Mouse (Mus musculus): ENCODE results near the gene Ap2a2. TPM values are rescaled to one million over a fixed set of nuclear protein-coding genes. Genes with fewer than 3 reads are reported as not detected.
A peak's percentile ranks its signal among the peaks of the same experiment; 100 is the strongest.

The Ap2a2 gene
- polyA plus RNA-seq (2015; fragmentation: Nextera tagmentation; extraction: Ambion mirVana): 118 and 136 TPM in 2 replicates

DNA sequence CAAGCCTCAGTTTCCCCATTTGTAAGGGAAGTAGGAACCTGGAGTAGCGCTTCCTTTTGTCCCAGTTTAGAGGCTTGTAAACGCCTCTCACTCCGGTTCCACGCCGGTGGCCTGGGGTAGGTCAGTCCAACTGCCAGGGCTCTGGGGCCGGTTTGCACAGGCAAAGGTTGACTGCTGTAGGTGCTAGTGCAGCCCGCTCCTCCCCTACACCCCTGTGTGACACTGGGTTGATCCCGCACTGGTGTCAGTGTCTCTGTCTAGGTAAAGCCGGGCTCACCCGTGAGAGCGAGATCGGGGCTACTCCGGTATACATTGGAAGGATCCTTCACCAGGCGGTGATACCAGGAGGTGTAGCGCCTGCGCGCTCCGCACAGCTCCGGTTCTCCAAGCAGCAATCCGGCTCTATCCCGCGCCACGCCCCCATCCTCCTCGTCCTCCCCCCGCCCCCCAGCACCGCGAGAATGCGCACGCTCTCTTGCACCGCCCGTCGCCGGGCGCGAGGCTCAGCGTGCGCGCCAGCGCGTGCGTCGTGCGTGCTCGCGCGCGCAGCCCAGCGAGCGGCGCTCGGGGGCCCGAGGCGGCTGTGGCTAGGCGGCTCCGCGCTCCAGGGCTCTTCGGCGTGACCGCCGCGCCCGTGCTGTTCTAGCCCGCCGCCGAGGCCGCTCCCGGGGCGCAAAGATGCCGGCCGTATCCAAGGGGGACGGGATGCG, at the start of gene Ap2a2:
Ap2a2 (plus strand) TSS at position 492 of the 710 bp plus-strand sequence.
- Histone ChIP-seq H3K27me3 (replicated peaks; ENCODE audit: control insufficient read depth, insufficient read depth, low read length) (no peaks in the 10 kb centered on the region), H3K4me3 (ENCODE audit: low read length) (peak within 1 kb of the TSS; percentile 100), H3K27ac (ENCODE audit: low read depth, low read length) (peak within 1 kb of the TSS; percentile 88), H3K9me3 (ENCODE audit: control insufficient read depth, low read length) (no peaks in the 10 kb centered on the region), H3K36me3 (ENCODE audit: control insufficient read depth, insufficient read depth, low read length) (no peaks in the 10 kb centered on the region; the same call in 1 of the 2 replicates), H3K9ac (ENCODE audit: low read depth, low read length) (peak within 1 kb of the TSS; percentile 100), H3K4me1 (ENCODE audit: control insufficient read depth, insufficient read depth, low read depth, low read length) (peaks cover 23% of the 10 kb centered on the region), H3K4me2 (ENCODE audit: low read length) (peak within 1 kb of the TSS; percentile 82)
- under 1% methylated on average over 72 of the region's 72 CpGs for WGBS
- ATAC-seq: peak; percentile 95

DNA sequence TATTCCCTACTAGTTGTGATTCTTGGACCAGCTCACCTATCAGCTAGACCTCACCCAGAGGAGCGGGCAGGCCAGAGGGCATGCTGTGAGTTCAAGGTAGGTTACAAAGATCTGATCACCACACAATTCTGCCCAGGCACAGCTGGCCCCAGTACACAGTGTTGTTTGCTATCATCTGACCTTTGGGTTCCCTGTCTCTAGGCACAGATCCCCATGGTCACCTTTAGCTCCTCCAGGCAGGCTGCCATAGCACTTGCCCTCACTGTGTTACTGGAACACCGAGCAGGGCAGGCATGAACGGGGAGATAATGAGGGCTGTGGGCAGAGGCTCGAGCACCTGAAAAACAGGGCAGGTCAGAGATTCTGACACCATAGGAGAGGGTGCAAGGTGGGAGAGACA, 44.3 kb upstream of the Ap2a2 start:
- no peak for ATAC-seq
- no peak overlapping the region for H3K4me3 ChIP-seq (ENCODE audit: low read length)
- no peaks in the 10 kb centered on the region for H3K27me3 ChIP-seq (replicated peaks; ENCODE audit: control insufficient read depth, insufficient read depth, low read length)
- H3K36me3 ChIP-seq (ENCODE audit: control insufficient read depth, insufficient read depth, low read length): peaks cover 7% of the 10 kb centered on the region
- H3K9ac ChIP-seq (ENCODE audit: low read depth, low read length): no peak overlapping the region
- H3K27ac ChIP-seq (ENCODE audit: low read depth, low read length): no peak overlapping the region
- no peaks in the 10 kb centered on the region for H3K4me1 ChIP-seq (ENCODE audit: control insufficient read depth, insufficient read depth, low read depth, low read length)
- H3K4me2 ChIP-seq (ENCODE audit: low read length): no peak overlapping the region
- 85% methylated on average over 4 of the region's 4 CpGs for WGBS
- H3K9me3 ChIP-seq (ENCODE audit: control insufficient read depth, low read length): no peaks in the 10 kb centered on the region

DNA sequence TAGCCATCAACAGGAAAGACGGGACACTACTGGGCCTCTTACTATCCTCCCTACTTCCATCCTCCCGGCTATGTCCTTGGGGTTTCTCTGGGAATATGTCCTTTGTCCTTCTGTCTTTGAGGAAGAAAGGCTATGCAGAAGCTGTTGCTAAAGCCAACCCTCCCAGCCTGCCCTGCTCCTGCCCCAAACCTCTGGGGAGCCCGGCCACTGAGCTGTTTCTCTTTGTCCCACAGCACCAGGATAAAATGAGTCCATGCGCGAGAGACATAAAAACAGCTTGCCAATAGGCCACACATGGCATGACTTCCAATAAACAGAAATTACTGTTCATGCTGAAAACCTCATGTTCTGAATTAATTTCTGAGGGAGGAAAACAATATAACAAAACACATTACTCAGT, 43.7 kb upstream of the Ap2a2 start:
- no peak for ATAC-seq
- no peaks in the 10 kb centered on the region for H3K9me3 ChIP-seq (ENCODE audit: control insufficient read depth, low read length)
- 80% methylated on average over 5 of the region's 5 CpGs for WGBS
- H3K4me1 ChIP-seq (ENCODE audit: control insufficient read depth, insufficient read depth, low read depth, low read length): no peaks in the 10 kb centered on the region
- no peak overlapping the region for H3K4me3 ChIP-seq (ENCODE audit: low read length)
- H3K36me3 ChIP-seq (ENCODE audit: control insufficient read depth, insufficient read depth, low read length): peaks cover 7% of the 10 kb centered on the region
- H3K27me3 ChIP-seq (replicated peaks; ENCODE audit: control insufficient read depth, insufficient read depth, low read length): no peaks in the 10 kb centered on the region
- H3K27ac ChIP-seq (ENCODE audit: low read depth, low read length): no peak overlapping the region
- no peak overlapping the region for H3K4me2 ChIP-seq (ENCODE audit: low read length)
- H3K9ac ChIP-seq (ENCODE audit: low read depth, low read length): no peak overlapping the region

GRCm38 (mm10) chr7:141518926-141519325, 43.0 kb upstream of the Ap2a2 start:
- H3K27me3 ChIP-seq (replicated peaks; ENCODE audit: control insufficient read depth, insufficient read depth, low read length): no peaks in the 10 kb centered on the region
- WGBS: 73% methylated on average over 3 of the region's 3 CpGs
- no peak overlapping the region for H3K27ac ChIP-seq (ENCODE audit: low read depth, low read length)
- peaks cover 5% of the 10 kb centered on the region for H3K36me3 ChIP-seq (ENCODE audit: control insufficient read depth, insufficient read depth, low read length)
- H3K9ac ChIP-seq (ENCODE audit: low read depth, low read length): no peak overlapping the region
- no peak overlapping the region for H3K4me2 ChIP-seq (ENCODE audit: low read length)
- no peaks in the 10 kb centered on the region for H3K4me1 ChIP-seq (ENCODE audit: control insufficient read depth, insufficient read depth, low read depth, low read length)
- H3K4me3 ChIP-seq (ENCODE audit: low read length): no peak overlapping the region
- no peak for ATAC-seq
- H3K9me3 ChIP-seq (ENCODE audit: control insufficient read depth, low read length): no peaks in the 10 kb centered on the region

DNA sequence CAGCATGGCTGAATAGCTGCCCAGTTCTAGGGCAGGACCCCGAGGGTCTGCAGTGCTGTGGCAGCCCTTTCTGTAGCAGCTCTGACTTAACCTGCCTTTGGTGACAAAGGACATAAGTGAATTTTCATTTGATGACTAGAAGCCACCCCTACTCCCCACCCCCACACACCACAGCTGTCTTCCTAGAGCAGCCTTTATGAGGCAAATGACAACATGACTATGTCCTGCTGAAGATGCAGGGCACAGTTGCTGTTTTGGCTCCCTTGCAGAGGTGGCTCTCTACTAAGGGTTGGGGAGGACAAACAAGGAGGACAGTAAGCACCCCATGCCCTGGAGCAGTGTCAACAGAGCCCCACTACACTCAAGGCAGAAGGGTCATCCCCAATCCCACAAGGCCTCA, 42.2 kb upstream of the Ap2a2 start:
- Histone ChIP-seq H3K4me3 (ENCODE audit: low read length) (no peak overlapping the region), H3K9me3 (ENCODE audit: control insufficient read depth, low read length) (no peaks in the 10 kb centered on the region), H3K9ac (ENCODE audit: low read depth, low read length) (no peak overlapping the region), H3K4me1 (ENCODE audit: control insufficient read depth, insufficient read depth, low read depth, low read length) (no peaks in the 10 kb centered on the region), H3K27me3 (replicated peaks; ENCODE audit: control insufficient read depth, insufficient read depth, low read length) (no peaks in the 10 kb centered on the region), H3K36me3 (ENCODE audit: control insufficient read depth, insufficient read depth, low read length) (peaks cover 5% of the 10 kb centered on the region), H3K4me2 (ENCODE audit: low read length) (no peak overlapping the region), H3K27ac (ENCODE audit: low read depth, low read length) (no peak overlapping the region)
- no peak for ATAC-seq
- whole genome bisulfite sequencing: 81% methylated on average over 1 of the region's 1 CpGs

DNA sequence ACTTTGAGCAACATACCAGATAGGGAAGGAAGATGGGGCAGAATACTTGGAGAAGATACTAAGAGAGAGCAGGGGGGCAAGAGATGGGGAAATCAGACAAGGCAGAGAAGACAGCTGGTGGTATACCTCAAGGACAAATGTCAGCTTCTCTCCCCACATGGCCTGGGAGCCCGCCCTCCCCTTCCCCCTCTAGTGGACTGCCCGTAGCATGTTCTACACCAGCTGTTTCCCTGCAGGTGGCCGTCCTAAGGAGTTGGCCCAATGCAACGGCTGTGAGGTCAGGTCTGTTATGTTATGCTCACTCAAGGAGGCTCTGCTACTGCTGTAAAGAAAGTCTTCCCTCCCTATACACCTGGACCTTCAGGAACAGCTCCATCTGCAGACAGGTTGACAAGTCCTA, 39.0 kb upstream of the Ap2a2 start:
- H3K36me3 ChIP-seq (ENCODE audit: control insufficient read depth, insufficient read depth, low read length): peaks cover 17% of the 10 kb centered on the region

GRCm38 (mm10) chr7:141524271-141524670, 37.7 kb upstream of the Ap2a2 start:
- no peak for ATAC-seq
- WGBS: 93% methylated on average over 4 of the region's 4 CpGs
- no peaks in the 10 kb centered on the region for H3K9me3 ChIP-seq (ENCODE audit: control insufficient read depth, low read length)
- H3K9ac ChIP-seq (ENCODE audit: low read depth, low read length): no peak overlapping the region
- H3K27me3 ChIP-seq (replicated peaks; ENCODE audit: control insufficient read depth, insufficient read depth, low read length): no peaks in the 10 kb centered on the region
- no peak overlapping the region for H3K4me3 ChIP-seq (ENCODE audit: low read length)
- no peak overlapping the region for H3K27ac ChIP-seq (ENCODE audit: low read depth, low read length)
- H3K36me3 ChIP-seq (ENCODE audit: control insufficient read depth, insufficient read depth, low read length): peaks cover 15% of the 10 kb centered on the region
- no peaks in the 10 kb centered on the region for H3K4me1 ChIP-seq (ENCODE audit: control insufficient read depth, insufficient read depth, low read depth, low read length)
- no peak overlapping the region for H3K4me2 ChIP-seq (ENCODE audit: low read length)

More for the DNA sequence above, 39.0 kb upstream of the Ap2a2 start:
- H3K4me1 ChIP-seq (ENCODE audit: control insufficient read depth, insufficient read depth, low read depth, low read length): no peaks in the 10 kb centered on the region
- 30% methylated on average over 4 of the region's 4 CpGs for WGBS
- no peaks in the 10 kb centered on the region for H3K9me3 ChIP-seq (ENCODE audit: control insufficient read depth, low read length)
- H3K4me3 ChIP-seq (ENCODE audit: low read length): no peak overlapping the region
- H3K27ac ChIP-seq (ENCODE audit: low read depth, low read length): no peak overlapping the region
- H3K9ac ChIP-seq (ENCODE audit: low read depth, low read length): no peak overlapping the region
- no peak for ATAC-seq
- H3K27me3 ChIP-seq (replicated peaks; ENCODE audit: control insufficient read depth, insufficient read depth, low read length): no peaks in the 10 kb centered on the region
- no peak overlapping the region for H3K4me2 ChIP-seq (ENCODE audit: low read length)

DNA sequence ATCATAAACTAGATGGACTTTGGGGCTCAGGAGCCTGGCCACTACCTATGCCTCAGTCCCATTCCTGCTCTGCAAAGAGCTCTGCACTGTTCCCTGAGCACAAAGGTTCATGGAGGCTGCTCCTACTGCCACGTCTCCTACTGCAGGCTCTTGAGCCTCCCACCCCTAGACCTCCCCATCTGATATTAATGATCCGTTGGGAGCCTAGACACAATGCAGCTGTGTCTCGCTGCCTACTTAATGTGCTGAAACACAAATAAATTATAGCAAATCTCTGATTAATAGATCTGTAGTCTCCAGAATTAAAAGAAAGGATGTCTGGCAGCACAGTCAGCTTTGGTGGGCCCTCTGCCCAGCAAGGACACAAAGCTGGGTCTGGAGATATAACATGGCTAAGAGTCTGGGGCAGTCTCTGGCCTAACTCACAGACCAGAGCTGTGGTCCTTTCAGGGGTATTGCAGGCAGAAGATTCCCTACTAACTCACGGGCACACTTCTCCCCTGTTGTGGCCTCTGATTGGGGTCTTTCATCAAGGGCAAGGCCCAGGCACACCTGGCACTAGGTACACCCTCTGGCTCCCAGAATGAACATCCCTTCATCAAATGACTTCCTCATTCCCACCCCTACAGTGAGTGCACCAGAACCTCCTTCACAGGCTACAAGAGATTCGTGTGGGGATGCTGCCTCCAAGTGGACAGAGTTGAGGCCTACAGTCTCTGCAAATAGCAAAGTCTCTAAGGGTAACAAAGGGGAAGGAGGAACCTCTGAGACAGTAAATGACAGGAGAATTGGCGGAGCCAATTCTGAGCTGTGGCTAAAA, 37.0 kb upstream of the Ap2a2 start:
- Histone ChIP-seq H3K4me3 (ENCODE audit: low read length) (no peak overlapping the region), H3K9me3 (ENCODE audit: control insufficient read depth, low read length) (no peaks in the 10 kb centered on the region), H3K4me1 (ENCODE audit: control insufficient read depth, insufficient read depth, low read depth, low read length) (no peaks in the 10 kb centered on the region), H3K27me3 (replicated peaks; ENCODE audit: control insufficient read depth, insufficient read depth, low read length) (no peaks in the 10 kb centered on the region), H3K9ac (ENCODE audit: low read depth, low read length) (no peak overlapping the region), H3K27ac (ENCODE audit: low read depth, low read length) (no peak overlapping the region), H3K4me2 (ENCODE audit: low read length) (no peak overlapping the region), H3K36me3 (ENCODE audit: control insufficient read depth, insufficient read depth, low read length) (peaks cover 15% of the 10 kb centered on the region)
- ATAC-seq: peak; percentile 89
- WGBS: 47% methylated on average over 6 of the region's 6 CpGs

DNA sequence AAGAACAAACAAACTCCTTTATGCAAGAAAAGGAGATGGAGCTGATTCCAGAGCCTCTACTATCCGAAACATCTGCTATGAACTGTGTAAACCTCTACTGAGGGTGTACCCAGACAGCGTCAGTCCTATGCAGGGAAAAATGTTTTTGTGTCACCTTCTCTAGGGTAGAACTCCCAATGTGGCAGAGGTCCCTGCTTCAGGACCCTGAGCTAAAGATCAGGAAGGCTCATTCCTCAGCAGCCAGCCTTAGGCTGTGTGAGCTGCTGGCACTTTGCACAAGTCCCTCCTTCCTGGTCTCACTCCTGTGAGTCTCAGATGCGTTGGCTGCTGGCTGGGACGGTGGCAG, 36.4 kb upstream of the Ap2a2 start:
- 78% methylated on average over 4 of the region's 4 CpGs for WGBS
- no peaks in the 10 kb centered on the region for H3K9me3 ChIP-seq (ENCODE audit: control insufficient read depth, low read length)
- H3K4me3 ChIP-seq (ENCODE audit: low read length): no peak overlapping the region
- peak; percentile 38; the same call in 1 of the 2 replicates for ATAC-seq
- no peaks in the 10 kb centered on the region for H3K27me3 ChIP-seq (replicated peaks; ENCODE audit: control insufficient read depth, insufficient read depth, low read length)
- peaks cover 15% of the 10 kb centered on the region for H3K36me3 ChIP-seq (ENCODE audit: control insufficient read depth, insufficient read depth, low read length)
- no peak overlapping the region for H3K4me2 ChIP-seq (ENCODE audit: low read length)
- H3K27ac ChIP-seq (ENCODE audit: low read depth, low read length): no peak overlapping the region
- no peak overlapping the region for H3K9ac ChIP-seq (ENCODE audit: low read depth, low read length)
- H3K4me1 ChIP-seq (ENCODE audit: control insufficient read depth, insufficient read depth, low read depth, low read length): no peaks in the 10 kb centered on the region
